Mouse (Mus musculus) v-Abl transformed pro-B cells (cell line): ENCODE measurements around the gene Gm21958.

Source experiments
- in situ Hi-C, 2 experiments: fragments of 400-800 bp; cut with MboI; formaldehyde crosslinking; loops; one replicate each; pipeline ENCODE4 v1.15.1; 2025; ENCODE audit not compliant: unreplicated experiment in 2 of 2

The Gm21958 gene

GRCm38 (mm10) chr3:54669559-54669958 is 44.6 kb downstream of the Gm21958 start:
- in situ Hi-C loops = loop anchor here (10.0 to 25.0 kb wide), 3 partner anchors 75 to 393 kb away; partner anchors contain the start of gene Ccna1 (in 2 of the 2)

GRCm38 (mm10) chr3:54668722-54669121 is 45.4 kb downstream of the Gm21958 start:
- in situ Hi-C loops = loop anchor here (10.0 to 25.0 kb wide), 3 partner anchors 74 to 394 kb away; partner anchors contain the start of gene Ccna1 (in 2 of the 2)

GRCm38 (mm10) chr3:54668141-54668540 is 46.0 kb downstream of the Gm21958 start:
- in situ Hi-C loops = loop anchor here (10.0 to 25.0 kb wide), 3 partner anchors 73 to 394 kb away; partner anchors contain the start of gene Ccna1 (in 2 of the 2)
